Mouse (Mus musculus) bone marrow, adult 2 months (tissue): Measurements from ENCODE around the gene Spryd4.

Experiments used
- CTCF ChIP-seq: fragments of 200-500 bp; IDR thresholded peaks from 2 replicates; pipeline ENCODE4 v1.5.1; 2011; ENCODE audit warnings: low read length, control low read depth; ENCODE audit not compliant: control insufficient read depth, insufficient read depth
- POLR2A ChIP-seq: fragments of 200-500 bp; IDR thresholded peaks from 2 replicates; pipeline ENCODE4 v1.6.1; 2011; ENCODE audit warnings: low read depth, mild to moderate bottlenecking, control low read depth, low read length, borderline replicate concordance; ENCODE audit not compliant: control insufficient read depth

DNA sequence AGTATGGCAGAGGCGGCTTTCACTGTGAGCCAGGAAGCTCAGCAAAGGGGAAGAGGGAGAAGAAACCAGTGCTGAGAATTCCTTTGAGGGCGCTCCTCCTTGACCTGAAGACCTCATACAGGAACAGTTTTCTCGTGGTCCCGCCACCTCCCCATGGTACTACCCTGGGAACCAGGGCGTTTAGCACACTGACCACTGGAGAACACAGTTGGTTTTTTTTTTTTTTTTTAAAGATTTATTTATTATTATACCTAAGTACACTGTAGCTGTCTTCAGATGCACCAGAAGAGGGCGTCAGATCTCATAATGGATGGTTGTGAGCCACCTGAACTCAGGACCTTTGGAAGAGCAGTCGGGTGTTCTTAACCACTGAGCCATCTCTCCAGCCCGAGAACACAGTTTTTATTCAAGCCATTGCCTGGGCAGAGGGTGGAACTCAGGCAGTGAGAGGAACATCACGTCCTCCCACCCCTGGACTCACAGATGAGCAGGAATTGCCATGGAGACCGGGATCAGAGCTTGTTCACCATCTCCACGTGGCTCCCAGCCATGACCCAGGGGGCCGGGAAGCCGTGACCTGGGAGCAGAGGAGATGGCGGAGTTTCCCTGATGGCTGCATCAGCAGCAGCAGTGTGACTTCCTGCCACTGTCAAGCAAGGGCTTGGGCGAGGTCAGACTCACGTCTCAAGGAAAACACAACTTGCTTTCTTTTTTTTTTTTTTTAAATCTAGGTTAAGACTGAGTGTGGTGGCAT lies 10.1 kb upstream of the Spryd4 start:
- TF ChIP-seq POLR2A (no peak), CTCF (no peak)
